Mouse (Mus musculus): ENCODE measurements around the gene Tex9.
A peak's percentile ranks its signal among the peaks of the same experiment; 100 is the strongest.
"Not testable (repeated sequence)": the region's sequence is repeated elsewhere in the genome, so short reads cannot be mapped to it uniquely, and the experiment has no call there.

The Tex9 gene

DNA sequence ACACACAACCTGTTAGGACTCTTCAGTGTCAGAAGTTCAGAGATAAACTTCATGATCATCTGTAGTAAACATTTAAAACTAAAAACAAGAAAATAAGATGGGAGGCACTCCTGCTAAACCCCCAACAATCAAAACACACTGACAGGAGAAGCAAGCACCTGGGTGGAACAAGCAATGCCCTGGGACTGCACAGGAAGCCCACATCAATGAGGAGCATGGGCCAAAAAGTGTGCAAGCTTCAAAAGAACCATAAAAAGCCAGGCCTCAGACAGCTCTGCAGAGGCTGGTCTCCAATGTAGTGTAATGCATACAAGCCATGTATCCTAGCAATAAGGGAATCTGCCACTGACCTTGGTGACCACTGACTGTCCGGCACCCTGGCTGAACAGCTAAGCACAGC is 12.7 kb downstream of the Tex9 start:
- DNase-seq (ENCODE audit: low spot score in 2 of 2), result no peak

DNA sequence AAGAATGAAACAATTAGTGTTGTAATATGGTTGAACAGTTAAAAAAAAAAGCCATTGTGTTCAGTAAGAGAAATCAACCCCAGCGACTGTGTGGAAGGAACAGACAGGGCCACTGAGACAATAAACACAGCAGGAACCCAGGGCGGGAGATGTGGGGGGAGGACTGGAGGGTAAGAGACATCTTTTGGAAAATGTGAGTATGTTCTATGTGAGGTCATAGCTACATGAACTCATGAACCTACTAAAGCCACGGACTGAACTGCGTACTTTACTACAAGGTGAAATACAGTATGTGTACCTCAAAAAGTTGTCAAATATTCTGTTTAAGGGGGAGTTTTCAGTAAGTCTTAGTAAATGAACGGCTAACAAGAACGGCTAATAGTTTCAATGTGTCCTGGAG is 14.7 kb downstream of the Tex9 start:
- DNase-seq (ENCODE audit: low spot score in 2 of 2), result no peak

DNA sequence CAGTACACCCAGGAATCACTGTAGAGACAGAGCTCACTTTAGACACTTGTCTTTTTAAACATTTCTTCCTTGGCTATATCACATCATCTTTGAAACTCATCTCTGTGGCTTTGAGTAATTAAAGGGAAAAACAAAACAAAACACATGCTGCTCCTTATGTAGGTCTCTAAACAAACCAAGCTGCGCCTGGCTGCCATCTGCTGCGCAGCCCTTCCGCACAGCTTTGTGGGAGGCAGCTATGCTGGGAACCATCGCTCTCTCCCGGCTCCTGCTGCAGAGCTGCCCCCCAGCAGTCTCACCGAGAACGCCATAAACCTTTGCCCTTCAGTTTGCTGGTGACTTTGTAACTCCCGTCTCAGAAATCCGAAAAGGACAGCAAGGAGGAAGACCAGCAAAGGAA is 16.5 kb downstream of the Tex9 start:
- no peak for DNase-seq (ENCODE audit: low spot score in 2 of 2)

DNA sequence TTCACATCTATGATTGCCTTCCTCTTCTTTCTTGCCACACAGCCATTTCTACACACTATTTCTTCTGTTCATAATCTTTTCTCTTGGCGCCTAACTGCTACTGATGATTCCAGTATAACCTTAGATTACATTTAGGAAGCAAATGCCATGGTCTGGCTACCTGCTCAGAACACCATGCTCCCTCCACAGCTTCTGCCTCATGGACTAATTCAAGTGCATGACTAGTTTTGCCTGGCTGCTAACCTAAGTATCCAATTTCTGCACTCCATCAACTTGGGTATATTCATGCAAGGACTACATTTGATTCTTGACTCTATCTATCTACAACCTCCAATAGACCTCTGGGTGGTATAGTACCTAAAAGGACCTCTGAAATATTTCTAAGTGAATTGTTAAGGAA is 22.2 kb downstream of the Tex9 start:
- DNase-seq (ENCODE audit: low spot score in 2 of 2), result no peak

DNA sequence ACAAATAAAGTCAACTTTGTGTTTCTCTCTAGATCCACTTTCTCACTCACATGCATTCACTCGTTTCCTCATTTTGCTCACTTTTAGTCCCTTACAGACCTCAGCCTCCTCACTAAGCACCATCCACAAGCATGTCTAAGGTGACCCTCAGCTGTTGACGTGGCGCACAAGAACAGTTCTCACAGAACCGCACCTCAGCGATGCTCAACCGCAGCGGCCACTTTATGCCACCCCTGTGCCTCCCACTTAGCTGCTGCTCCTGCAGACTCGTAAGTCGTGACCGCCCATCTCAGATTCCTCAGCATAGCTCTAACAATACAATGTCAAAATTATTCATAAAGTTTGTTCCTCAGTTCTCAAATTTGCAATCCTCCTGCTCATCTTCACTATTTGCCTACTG is 23.4 kb downstream of the Tex9 start:
- DNase-seq (ENCODE audit: low spot score in 2 of 2), result no peak

DNA sequence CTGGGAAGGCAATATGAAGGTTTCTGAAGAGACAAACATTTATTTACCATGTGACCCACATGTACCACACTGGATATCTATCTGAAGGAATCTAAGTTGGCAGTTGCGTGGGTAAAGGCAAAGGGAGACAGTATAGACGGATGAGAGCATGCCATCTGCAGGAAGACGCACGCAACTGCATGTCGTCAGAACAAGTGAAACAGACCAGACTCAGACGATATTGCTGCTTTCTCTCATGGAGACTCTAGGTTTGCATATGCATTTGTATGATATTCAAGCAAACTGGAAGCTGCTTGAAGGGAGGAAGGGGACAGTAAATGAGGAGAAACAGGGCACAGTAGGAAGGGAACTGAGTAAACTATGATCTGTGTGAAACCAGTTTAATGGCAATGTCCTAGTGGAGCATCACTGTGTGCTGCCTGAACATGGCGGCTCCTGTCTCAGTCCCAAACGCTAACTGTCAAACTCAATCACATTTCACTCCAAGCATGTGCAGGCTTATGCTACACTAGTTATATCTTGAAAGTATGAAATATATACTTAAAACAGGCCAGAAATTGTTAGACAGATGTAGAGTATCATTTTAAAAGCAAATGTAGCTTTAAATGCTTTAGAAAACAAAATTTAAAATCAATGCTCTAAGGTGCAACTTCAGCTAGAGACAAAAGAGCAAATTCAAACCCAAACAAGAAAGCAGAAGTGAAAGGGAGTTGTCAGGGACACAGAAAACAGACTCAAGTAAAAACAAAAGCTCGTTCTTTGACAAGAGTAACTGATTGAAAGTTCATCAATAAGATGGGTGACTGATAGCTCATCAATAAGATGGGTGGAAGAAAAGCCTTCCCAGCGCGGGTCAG is 24.2 kb downstream of the Tex9 start:
- peak; percentile 58 to 68 for DNase-seq (ENCODE audit: low spot score in 2 of 2)

DNA sequence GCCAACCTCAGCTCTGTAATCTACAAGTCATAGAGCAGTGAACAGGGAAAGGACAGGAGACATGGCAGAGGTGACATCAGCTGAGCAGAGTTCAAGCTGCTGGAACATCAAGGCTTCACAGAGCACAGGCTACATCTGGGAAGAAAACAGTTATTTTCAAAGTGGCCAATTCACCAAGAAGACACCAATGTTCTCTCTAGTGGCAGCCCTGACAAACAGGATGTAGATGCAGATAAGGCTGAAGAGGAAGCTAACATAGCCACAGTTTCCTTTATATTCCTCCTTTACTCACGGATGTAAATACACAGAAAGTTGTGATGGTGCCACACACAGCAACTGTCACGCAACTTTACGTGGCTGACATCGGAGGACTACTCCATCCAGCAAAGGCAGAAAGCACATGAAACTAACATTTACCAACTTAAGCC is 26.2 kb downstream of the Tex9 start:
- no peak for DNase-seq (ENCODE audit: low spot score in 2 of 2)

DNA sequence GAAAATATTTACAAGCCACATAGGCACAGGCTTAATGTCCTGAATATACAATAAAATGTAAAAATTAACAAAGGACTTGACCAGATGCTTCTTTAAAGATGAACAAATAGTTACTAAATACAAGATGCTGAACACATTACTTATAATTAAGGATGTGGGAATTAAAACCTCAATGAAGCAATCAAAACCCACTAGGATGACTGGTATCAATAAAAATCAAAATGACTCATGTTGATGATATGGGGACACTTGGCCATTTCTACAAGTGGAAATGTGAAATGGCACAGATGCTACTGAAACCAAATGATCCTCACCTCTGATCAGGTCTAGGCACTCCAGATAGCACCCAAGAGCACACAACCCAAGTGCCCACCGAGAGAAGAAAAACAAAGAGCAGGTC is 27.2 kb downstream of the Tex9 start:
- no peak for DNase-seq (ENCODE audit: low spot score in 2 of 2)

DNA sequence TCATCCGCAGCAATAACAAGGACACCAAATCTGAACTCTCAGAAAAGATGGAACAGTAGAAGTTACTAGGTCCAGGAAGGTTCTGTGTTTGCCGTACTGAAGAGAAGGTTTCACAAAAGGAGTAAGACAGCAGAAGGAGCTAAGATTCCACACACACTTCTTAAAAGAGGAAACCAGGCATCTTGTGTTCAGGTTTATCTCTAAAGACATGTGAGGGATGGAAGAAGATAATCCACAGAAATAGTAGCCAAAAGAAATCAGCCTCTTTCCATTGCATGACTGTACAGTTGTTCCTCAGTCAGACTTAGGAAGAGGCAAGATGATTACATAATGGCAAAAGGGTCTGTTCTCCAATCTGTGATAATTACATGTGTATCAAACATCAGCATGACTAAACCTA is 29.6 kb downstream of the Tex9 start:
- DNase-seq (ENCODE audit: low spot score in 2 of 2), result no peak

DNA sequence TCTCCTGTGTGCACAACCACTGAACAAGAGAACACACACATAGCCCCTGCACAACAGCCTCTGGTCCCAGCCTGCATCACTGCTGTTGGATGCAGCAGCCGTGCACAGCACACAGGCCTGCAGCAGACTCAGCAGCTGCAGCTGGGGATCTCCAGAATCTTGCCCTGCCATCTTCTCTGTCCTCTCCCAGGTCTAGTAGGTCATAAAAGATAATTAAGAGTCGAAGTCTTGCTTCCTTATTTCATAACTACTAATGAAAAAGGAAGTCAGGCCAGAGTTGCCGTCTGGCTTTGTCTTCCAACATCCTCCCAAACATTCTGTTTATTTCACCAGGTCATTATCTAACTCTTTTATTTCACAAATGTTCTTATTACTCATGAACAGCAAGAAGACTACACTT is 31.2 kb downstream of the Tex9 start:
- no peak for DNase-seq (ENCODE audit: low spot score in 2 of 2)

DNA sequence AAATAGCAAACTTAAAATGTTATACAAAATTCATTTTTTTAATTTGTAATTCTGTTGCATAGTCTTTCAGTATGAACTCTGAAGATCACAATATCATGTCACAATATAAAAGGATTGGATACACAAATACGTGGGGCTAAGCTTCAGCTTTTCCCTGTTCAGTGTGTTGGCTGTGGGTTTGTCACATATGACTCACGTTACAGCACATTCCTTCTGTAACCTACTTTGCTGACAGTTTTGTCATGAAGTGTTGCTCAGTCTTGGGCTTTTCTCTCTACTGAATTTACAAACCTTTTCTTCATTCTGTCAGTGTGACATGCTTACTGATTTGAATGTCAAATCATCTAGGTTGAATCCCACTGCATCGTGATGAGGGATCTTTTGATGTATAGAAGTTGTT is 32.3 kb downstream of the Tex9 start:
- DNase-seq (ENCODE audit: low spot score in 2 of 2), result no peak

DNA sequence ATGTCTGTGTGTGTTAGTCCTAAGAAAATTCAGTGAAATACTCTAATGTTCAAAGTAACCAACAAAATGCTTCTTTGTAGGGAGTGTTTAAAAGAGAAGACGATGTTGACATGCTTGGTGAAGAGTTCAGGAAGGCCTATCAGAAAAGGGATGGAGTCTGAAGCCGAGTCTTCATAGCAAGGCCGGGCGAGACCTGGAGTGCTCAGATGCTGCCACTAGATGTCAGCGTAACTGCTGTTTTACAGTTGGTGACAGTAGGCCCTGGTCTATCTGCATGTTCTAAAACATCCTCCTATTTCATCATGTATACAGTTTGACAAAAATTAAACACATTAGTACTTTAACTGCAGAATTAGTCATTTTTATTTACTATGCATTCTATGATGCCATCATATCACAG is 33.8 kb downstream of the Tex9 start:
- DNase-seq (ENCODE audit: low spot score in 2 of 2), result peak; percentile 69 to 83

DNA sequence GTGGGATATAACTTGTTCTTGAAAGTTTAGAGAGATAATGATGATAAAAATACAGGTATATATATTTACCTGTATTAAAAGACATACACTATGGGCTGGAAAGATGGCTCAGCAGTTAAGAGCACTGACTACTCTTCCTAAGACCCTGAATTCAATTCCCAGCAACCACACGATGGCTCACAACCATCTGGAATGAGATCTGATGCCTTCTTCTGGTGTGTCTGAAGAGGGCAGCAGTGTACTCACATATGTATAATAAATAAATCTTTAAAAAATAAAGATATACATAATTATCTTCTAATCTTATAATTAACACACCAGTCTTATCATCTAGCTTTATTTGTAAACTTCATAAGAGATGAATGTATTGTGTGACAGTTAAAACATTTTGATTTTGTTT is 35.6 kb downstream of the Tex9 start:
- DNase-seq (ENCODE audit: low spot score in 2 of 2), result no peak

DNA sequence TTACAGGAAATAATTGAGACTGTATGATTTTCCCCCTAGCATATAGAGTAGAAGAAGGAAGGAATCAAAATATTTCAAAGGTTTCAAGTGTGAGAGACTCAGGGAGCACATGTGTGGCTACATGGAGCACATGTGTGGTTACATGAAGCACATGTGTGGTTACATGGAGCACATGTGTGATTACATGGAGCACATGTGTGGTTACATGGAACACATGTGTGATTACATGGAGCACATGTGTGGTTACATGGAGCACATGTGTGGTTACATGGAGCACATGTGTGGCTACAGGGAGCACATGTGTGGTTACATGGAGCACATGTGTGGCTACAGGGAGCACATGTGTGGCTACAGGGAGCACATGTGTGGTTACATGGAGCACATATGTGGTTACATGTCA is 37.7 kb downstream of the Tex9 start:
- not testable (repeated sequence) for DNase-seq (ENCODE audit: low spot score in 2 of 2)

DNA sequence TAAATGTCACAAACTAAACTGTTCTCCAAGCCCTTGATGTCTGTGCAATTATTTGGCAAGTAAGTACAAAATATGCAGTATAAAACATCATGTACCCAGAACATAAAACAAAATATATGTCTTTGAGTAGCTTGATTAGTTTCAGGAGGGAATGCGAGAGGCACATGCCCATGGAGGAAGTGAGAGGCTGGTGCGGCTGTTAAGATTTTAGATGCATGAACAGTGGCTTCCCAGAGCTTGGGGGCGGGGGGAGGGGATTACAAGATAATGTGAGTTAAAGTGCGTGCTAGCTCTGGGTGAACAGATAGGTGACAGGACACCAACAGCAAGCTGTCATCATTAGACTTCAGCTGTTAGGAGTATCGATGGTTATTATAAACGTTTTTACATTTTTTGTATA is 40.9 kb downstream of the Tex9 start:
- DNase-seq (ENCODE audit: low spot score in 2 of 2), result no peak

DNA sequence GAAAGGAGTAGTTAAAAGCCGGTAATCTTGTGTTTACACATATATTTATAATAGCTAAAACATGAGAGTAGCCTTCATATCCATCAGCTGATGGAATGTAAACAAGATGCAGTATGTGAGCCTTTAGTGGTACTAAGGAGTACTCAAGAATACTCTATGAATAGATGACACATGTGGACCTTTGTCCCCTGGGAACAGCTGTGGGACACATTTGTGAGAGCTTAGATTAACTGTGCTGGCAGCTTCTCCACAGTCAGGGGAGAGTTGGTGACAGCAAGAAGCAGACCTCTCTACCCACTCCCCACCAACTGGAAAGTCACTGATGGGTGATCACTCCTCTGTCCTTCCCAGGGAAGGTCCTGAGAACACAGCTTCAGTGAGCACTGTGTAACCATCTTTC is 41.6 kb downstream of the Tex9 start:
- no peak for DNase-seq (ENCODE audit: low spot score in 2 of 2)

DNA sequence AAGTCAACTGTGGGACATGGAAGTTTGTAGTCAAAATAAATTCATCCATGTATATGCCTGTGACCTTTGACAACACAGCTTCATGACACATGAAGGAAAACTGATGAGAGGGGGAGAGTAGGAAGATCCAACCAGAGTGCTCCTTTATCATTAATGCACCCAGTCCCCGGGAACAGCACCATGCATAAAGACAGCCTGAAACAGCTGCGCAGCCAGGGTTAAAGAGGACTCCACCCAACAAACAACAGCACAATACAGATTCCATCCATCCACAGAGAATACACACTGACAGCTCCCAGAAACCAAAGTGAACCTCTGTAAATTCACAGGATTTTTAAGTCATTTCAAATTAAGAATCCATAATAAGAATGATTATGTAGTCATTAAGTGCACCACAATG is 42.2 kb downstream of the Tex9 start:
- DNase-seq (ENCODE audit: low spot score in 2 of 2), result no peak

DNA sequence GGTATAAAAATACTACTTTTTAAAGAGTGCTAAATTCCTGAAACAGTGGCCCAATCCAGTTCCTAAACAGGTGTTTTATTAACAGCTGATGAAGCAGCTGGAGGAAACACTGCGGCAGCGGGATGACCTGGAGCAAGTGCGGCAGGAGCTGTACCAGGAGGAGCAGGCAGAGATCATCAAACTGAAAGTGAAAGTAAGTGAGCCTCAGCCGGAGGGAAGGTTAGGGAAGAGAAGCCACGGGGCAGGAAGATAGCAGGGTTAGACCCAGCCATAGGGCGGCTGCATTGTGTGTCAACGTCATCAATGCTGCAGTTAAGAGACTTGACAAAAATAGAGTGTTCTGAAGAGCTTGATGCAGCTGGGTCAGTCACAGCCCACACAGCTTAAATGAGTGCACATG is 42.6 kb downstream of the Tex9 start:
- DNase-seq (ENCODE audit: low spot score in 2 of 2), result no peak

DNA sequence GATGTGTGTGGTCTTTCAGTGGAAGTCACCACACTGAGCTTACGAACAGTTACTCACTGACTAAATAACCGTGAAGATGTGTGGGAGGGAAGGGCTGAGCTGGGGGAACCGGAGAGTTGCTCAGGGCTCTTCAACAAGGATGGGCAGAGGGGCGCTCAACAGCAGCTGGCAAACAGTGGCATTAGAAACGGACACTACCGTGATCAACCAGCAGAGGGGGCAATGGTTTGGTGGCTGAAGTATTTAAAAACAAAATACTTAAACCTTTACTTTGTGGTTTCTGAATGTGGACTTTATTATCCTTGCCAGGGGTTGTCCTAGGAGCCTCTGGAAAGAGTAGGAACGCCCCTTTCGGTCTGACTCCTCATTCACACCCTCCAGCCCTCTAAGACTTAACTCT is 44.0 kb downstream of the Tex9 start:
- peak; percentile 78 to 93 for DNase-seq (ENCODE audit: low spot score in 2 of 2)

DNA sequence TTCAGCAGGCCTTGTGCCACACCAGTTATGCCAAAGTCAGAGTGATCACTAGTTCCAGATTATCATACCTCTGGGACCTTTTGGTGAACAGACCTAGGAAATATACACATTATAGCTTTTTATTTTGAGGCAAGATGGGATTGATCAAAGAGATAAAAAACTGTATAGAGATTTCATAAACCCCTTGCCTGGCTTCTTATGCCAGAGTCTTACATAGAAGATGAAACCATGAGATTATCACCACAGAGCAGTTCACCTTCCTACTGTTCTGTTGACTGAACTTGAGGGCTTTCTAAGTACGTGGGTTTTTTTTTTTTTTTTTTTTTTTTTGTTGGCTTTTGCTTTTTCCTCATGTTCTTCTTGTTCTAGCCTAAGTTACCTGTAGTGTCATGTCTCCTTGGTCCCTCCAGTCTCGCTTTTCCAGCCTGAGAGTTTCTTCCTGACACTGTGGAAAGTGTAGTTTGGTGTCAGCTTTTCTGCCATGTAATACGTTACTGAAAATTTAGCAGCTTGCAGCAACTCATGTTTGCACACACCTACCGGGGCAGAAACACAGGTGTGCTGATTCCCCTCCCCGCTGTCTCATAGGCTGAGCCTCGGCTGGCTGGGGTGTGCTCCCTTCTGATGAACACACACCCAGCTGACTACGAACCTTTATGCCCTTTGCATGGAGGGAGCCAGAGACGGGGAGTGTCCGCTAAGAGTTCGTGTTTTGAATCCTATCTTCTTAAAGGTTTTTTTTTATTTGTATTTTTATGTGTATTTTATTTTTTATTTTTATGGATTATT is 49.9 kb downstream of the Tex9 start:
- no peak for DNase-seq (ENCODE audit: low spot score in 2 of 2)

DNA sequence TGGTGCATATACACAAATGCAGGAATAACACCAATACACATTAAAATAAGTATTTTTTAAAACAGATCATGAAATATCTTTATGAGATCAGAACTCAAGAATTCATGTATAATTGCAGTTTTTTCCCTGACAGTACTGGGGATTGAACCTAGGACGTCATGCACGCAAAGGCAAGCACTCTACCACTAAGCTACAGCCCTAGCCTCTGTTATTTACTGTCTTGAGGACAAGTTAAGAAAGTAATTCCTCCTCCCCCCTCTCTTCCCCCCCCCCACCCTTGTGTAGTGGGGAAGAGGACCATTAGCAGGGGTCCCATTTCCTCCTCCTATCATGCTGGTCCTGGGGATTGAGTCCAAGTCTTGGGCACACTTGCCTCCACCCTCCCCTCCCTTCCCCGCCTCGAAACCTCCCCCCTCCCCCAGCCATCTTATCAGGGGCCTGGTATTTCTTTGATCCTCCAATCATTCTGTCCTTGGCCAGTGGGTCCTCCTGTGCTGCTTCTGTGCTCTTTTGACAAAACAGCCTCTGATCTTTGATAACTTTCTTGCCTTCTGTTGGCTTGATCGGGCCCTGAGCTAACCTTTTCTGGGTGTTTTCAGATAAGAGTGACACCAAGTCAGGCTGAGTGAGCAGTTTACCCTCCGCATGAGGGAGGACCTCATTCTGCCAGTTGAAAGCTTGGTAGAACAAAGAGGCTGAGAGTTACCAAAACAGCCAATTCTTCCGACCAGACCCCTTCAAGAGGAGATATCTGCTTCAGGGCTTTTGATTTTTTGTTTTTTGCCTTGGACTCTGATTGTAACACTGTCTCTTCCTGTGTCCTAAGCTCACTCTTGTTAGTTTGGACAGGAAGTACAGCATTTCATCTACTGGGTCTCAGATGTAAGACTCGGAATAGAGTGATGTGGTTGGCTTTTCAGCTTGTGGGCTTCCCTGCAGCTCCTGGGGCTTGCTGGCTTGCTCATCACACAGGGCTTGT is 50.8 kb downstream of the Tex9 start:
- no peak for DNase-seq (ENCODE audit: low spot score in 2 of 2)

DNA sequence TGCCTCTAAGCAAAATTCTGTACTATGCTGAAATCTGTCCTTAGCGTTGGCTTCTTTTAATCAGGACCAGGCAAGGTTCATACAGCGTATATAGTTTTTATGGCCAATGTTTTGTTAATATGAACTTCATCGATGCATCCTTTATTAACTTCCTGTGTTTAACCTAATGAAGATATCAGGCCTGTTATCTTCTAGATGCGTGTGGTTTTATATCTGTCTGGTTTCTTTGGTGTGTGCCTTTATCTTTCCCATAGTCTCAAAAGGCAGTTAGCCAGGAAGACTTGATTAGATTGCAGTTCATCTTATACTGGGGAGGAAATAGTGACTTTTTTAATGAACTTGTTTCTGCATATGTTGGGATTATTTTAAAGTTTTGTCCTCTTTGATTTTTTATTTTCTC is 51.7 kb downstream of the Tex9 start:
- DNase-seq (ENCODE audit: low spot score in 2 of 2), result no peak
